Mouse (Mus musculus) Muller cell, postnatal 12 days (primary cell): ENCODE measurements at regions not wholly inside any gene's neighbourhood (a gene's known extent, or its start where the extent isn't known, plus 50 kb on each side); places are given as distances from the start of the nearest gene placed in this dataset.
A peak's percentile ranks its signal among the peaks of the same experiment; 100 is the strongest.
"Not testable (repeated sequence)": the region's sequence is repeated elsewhere in the genome, so short reads cannot be mapped to it uniquely, and the experiment has no call there.

Experiments used
- DNase-seq: peaks from one replicate; pipeline ENCODE4 v3.0.0-alpha.2; 2015; ENCODE audit errors: inconsistent ontology term

DNA sequence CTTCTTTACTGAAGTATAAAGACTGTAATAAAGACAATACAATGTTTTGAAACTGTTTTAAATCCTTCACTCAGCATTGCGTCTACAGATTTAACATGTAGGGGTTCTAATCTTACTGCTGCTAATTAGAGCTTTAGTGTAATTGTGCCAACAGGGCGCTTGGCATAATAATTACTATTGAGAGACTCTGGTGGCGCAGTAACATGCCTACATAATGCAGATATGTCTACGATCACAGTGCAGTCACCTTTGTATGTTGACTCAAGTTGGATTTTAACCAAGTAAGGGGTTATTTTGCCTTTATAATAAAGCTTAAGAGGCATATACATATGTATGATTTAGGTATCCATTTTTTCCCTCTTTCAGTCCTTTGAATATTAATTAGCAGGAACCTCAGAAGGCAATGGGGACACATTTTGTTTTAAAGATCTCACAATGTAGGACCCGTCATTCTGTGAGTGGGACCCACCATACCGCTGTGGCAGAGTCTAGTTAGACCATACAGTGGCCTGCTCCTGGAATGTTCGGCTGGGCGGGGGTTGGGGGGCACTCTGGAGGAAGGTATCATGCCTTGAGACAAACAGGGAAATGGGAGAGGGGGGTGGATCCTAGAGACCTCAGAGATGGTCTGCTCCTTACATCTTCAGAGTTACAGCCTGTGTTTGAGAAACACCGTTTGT, 521.3 kb upstream of the Sall1 start:
- no peak for DNase-seq

DNA sequence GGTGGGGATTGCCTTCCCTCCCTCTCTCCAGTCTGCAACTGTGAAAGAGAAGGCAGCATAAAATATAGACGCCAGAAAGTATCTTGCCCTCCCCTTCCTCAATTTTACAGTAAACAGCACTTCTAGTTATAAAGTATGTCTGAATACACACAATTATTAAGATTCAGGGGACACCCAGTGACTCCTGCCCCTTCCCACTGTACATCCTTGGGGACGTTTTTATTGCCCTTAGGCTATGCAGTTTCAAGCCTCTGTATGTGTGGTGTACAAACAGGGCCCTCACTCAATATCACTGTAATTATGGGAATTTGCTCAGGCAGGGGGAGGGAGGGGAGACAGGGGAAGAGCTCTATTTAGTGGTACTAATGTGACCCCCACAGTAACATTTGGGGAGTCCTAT, 519.6 kb upstream of the Sall1 start:
- no peak for DNase-seq

DNA sequence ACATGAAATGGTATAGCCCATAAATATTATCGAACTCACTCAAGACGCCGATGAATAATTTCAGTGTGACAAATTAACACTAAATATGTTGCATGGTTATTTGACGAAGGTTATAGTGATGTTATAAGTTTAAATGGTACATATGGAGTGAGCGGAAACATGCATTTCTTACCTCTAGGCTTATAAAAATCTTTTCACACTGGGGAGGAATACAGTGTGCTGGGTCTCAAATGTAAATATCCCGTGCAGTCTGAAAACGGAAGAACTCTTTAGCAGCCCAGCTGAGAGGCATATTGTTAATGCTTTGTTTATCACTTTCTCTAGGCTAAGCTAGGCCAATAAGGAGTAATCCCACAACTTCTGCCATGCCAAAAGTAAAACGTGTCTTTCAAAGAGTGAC, 518.6 kb upstream of the Sall1 start:
- DNase-seq: no peak

DNA sequence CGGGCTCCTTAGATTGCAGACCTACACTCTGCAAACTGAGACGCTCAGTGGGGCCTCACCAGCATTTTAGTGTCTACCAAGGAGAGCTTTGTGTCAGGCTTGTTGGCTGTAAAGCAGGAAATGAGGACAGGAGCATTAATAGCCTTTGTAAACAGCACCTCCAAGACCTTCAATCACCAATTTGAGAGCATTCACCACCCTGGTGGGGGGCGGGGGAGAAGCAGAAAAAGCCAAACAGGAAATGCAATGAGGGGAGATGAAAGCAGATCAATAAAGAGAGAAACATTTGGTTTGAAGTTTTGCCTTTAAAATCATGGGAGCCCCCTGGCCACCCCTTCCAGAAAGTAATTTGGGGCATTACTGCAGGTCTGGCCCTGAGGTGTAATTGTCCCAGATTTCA, 497.3 kb upstream of the Sall1 start:
- no peak for DNase-seq

DNA sequence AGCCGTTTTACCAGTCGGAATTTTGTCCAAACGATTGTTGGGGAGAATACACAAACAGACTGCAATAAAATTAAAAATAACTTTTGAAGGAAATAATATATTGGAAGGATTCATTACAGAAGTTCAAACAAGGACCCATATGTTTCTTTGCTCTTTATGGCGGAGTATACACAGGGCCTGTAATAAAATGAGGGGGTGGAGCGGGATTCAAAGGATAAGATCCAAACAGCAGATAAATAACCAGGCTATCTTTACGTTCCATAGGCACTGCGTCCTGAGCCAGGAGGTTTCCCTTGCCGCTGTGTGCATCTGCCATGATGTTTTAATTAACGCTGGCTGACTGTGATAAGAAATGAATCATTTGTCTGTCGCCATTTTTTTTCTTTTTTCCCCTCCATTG, 490.6 kb upstream of the Sall1 start:
- DNase-seq: no peak

DNA sequence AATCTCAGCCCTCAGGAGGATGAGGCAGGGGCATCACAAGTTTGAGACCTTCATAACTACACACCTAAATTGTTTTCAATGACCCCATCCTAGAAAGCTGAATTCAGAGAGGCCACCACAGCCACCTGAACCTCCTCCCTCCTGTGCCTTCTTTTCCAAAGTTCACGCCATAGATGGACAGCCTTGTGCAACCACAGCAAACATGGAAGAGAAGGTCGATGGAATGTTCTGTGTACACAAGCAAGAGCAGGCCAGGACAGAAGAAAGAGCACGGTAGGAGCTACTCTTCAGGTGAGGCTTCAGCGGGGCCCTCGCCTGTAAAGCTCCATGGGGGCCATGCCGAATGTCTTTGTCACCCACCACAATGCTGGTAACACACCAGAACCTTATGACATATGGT, 481.1 kb upstream of the Sall1 start:
- DNase-seq: no peak

DNA sequence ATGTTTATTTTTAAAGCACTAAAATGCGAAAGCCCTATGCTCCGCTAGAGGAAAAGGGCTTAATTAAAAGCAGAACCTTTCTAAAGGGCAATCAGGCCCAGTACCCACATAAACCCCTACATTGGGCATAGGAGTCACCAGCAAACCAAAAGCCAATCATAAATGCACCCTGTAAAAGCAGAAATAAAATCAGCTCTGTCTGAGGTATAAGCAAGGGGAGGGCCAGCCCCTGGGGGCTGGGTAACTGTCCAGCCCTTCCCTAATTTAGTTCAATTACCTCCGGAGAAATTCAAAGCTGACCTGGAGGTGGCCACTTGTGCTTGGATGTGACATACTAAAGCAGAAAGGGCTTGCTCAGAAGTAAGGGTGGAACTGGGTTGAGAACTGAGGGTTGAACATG, 479.4 kb upstream of the Sall1 start:
- DNase-seq: no peak

DNA sequence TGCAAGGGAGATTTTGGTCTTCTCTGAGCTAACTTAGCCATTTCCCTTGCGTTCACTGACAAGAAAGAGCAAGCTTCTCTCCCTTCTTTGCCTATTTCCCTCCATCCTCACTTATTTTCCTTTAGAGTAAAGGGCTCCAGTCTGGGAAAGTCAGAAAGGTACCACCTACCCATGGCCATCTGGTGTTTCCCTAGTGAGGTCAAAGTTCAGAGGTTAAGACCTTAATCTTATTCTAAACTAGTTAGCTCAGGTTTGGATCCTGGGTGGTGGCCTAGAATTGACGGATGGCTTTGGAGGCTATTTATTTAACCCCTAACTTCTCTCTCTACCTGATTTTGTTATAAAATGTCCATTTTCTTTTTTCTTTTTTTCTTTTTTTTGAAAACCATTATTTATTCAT, 472.6 kb upstream of the Sall1 start:
- DNase-seq: no peak

DNA sequence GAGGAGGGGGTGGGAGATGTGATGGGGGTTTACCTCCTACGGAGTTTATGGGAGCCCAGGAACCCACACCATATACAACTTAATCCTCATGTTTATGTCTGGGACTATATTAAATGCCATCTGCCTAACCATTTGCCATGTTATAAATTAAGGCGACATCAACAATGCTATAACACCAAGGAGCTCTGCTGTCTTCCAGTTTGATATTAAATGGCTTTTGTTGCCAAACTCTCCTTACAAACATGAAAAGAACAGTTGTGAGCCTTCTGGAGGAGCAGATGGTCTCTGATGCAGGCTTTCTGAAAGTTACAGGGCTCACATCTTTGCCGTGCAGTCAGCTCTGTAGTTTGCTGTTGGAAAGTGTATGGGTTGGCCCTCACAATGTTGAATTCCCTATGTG, 470.3 kb upstream of the Sall1 start:
- DNase-seq: no peak

DNA sequence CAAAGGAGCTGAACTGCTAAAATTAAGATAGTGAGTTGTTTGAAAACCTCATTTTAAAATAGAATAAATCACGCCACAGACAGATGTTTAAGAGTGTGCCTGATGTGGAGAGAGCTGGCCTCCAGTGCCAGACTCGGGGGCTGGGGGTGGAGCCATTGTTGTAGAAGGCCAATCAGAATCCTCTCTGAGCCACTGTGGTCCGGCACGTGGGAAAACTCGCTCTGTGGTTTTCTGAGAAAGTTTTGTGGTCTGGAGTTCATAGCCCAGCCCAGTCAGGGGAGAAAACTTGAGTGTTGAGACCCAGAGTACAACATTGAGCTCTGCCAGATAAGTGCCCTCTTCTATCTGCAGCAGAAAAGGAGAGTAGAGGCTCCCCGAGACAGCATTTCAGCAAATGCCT, 463.7 kb upstream of the Sall1 start:
- DNase-seq: no peak

DNA sequence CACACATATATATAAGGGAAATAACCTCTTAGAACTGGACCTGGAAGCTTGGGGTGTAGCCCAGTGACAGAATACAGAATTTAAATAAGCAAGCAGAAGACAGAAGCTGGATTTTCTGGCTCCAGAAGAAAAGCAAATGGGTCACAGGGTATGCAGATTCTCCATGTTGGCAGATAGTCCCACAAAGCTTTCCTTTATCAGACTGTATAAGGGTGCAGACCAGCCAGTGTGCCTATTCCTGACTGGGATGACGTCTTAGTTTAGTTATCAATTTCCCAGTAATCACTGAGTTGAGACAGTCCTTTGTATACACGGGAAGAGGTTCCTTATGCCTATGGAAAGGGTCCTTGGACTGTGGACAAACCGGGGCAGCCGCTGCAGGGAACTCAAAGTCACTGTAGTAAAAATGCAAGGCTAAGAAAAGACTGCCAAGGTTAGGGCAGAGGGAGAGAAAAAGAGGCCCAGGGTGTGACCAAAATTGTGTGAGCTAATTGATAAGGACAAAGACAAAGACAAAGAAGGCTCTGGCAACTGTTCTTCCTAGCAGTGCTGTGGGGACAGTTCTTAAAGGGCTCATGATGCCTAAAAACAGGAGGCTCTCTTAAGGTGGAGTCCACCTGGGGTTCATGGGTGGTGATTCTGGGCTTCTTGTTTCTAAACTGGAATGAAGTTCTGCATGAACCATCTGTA, 459.7 kb upstream of the Sall1 start:
- no peak for DNase-seq

DNA sequence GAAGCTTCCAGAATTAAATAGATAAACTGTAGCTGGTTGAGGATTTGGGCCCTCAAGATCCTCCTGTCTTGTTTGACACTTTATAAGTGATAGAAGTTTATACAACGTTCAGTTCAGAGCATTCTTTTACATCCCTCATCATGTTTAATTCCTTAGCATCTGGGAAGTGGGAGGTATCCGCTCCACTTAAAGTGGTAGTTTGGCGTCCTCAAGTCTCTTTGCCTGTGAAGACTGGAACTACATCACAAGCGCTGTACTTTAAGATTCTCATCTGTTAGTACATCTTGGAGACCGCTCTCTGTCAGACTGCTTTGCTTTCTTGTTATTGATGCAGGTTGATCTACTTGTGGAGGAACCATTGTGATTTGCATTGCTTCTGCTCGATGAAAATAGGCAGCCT, 459.1 kb upstream of the Sall1 start:
- no peak for DNase-seq

DNA sequence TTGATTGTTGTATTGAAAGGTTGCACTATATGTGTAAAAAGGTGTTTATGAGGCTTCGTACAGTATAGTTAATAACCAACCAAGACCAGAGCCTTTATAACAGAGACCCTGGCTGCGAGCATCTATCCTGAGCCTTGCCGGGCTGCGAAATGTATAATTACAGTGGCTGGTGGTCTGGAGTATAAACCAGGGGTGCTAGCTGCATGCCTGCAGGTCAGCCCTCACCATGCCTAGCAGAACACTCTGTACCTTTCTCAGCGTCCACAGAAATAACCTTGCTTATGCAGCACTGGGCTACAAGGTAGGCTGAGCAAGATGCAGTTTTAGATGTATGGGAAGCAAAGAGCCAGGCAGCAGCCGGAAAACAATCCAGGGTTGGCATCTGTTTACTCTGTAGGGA, 457.8 kb upstream of the Sall1 start:
- DNase-seq: no peak

DNA sequence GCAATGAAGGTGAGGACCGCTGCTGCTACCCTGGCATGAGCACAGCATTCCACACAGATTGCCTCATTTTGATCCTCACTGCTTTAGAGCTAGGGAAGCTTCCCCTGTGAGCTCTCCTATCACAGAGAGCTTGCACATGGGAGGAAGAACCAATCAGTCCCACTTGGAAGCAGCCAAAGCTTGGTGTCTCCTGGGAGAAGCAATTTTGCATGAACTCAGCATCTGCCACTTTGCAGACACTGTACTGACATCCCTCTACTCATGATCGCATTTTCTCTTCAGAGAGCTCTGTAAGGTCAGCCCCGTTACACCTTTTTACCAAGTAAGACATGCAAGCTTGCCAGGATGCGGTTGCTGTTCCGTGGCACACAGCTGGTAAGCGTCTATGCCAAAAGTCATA, 455.9 kb upstream of the Sall1 start:
- DNase-seq: no peak

DNA sequence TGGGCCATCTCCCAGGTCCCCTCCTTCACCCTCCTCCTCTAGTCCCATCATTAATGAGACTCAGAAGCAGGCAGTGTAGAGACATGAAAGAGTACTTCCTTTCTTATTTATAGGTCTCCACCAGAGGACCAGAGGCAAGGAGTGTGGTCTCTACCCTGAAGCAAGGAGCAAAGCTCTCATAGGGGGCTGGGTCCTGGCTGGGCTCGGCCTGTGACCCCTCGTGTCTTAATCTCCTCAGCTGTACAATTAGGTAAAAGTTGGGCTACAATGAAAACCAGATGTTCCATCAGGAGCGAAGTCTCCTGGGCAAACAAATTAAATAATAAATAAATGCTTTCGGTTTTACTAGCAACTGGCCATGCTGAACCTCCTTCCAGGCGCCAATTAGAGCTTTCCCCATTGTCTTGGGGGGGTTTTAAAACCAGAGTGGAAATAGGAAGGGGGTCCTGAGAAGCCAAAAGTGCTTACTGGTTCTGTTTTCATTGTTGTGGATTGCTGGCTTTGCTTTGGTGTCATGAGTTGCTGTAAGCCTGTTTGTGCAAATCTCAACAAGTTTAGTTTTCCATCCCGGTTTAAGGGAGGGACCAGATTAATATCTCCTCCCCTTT, 454.2 kb upstream of the Sall1 start:
- DNase-seq: no peak

DNA sequence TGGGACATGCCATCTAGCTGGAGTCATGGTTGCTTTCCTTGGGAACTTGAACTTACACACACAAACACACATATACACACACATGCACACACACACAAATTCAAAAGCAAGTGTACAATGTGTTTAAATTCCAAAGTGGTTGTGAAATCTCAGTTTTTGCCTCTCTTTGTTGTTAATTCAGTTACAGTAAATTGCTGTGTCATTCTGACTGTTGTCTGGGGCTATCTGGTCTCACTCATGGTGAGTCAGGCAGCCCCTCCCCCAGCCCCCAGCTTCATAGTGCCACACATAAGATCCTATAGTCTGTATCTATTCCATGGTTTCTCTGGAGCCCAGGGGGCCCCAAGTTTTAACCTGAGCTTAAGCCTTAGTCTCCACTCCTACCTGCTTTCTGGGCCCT, 448.4 kb upstream of the Sall1 start:
- peak; percentile 62 for DNase-seq

DNA sequence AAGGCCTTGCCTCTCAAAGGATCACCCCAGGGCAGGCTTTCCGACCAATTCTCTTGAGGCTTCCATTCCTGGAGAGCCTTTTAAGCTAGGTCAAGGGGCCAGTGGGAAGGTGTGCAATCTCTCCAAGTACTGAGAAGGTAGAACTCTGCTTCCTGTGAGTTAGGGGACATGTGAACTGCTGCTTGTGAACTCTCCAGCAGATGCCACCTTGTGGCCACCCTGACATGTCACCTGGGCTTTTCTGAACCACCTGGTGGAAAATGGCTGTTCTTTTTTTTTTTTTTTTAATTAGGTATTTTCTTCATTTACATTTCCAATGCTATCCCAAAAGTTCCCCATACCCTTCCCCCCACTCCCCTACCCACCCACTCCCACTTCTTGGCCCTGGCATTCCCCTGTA, 438.5 kb upstream of the Sall1 start:
- not testable (repeated sequence) for DNase-seq

DNA sequence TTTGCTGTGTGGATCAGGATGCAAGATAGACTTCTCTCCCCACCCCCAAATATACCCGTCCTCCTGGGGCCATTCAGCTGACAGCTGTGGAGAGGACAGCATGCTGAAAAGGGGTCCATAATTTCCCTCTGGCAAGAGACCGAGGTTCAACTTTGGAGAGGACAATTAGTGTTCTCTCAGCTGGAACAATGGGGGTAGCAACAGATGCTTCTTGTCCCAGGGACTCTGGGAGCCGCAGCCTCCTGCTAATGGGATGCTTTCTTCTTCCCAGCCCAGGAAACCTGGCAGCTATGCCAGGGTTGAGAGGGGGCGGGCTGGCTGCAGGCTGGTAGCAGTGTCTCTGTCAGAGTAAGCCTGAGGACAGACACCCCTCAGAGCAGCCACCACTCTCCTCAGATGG, 433.0 kb upstream of the Sall1 start:
- DNase-seq: peak; percentile 23

DNA sequence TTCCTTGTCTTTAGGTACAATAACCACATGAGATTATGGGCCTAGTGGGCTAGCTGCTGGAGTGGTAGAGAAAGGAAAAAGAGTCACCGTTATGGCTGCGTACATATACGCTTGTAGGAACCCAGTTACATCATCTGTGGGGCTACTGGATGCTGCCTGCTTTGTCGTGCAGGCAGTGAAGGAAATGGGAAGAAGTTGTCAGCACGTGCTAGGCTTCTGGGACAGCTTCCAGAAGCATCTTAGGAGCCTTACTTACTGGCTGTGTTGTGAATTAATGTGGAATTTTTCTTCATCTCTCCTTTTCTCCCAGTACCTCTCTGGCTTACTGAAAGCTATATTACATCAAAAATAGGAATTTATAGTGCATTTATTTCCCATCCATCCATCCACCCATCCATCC, 427.2 kb upstream of the Sall1 start:
- no peak for DNase-seq

DNA sequence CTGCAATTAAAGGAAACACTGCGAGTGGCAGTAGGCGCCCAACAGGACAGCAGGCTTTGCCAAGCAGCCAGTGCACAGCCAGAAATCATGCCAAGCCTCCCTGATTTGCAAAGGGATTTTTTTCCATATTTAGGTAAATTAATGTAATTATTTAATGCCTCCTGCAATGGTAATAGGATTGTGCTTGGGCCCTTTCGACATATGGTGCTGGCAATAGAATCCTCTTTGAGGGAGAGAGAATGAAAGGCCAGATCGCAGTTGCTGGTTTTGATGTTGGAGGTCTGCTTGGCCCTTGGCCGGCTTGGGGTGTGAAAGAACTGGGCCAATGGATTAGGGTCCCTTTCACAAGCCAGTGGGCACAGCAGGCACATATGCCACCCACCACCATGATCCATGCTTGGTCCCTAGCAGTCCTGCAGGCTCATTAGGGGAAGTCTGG, 424.8 kb upstream of the Sall1 start:
- DNase-seq: no peak

DNA sequence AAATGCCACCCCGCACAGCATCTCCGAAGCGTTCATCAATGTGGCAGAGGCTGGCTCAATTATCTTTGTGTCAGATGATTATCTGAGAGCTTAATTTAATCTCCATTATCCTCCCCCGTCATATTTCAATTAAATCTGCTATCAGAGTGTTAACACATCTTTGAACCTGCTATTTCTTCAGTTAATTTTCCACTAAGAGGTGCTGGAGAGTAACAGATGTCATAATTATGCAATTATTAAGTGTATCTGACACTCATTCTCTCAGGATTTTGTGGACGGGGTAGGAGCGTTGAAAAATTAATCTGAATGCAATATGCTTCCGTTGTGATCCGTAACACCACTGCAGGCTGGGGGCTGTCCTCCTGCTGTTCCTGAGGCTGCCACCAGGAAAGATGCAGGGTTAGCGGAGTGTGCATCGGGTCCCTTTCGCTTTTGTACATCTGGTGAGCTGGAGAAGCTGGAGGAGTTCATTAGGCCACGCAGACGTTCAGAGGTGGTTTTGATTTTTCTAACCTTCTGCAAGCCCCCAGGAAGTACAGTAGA, 421.3 kb upstream of the Sall1 start:
- no peak for DNase-seq

DNA sequence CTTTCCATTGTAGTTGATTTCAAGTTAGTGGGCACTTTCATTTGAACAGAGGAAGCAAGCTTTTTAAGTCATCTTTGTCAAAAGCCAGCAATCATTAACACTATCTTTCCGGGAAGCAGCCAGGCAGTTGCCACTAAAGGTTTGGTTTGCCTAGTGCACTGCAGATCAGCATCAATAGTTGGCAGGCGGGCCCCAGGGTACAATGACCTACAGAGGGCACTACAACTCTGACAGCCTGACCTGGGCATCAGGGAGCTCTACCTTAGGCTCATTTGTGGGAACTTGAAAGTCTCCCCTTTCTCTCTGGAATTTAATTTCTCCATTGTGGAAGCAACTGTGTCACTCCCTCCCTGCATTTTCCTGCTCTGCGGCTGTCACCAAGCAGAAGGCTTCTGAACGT, 412.6 kb upstream of the Sall1 start:
- no peak for DNase-seq

DNA sequence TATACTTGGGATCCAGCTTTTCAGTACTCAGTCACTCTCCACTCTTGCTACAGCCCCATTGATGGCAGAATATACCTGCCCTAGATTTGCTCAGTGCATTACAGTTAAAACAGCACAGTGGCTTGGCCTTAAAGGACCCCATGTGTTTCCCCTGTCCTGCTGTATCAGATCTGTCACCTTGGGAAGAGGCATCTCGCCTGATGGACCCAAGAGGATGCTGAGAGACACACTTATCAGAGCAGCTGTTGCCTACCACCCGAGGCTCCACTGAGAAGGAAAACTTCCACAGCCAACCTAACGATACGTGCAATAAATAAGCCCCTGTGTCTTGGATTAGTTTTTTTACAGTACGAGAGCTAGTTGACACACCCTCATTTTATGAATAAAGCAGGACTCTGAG, 411.8 kb upstream of the Sall1 start:
- DNase-seq: no peak
